Mouse (Mus musculus) cerebellum, adult 2 months (tissue): ENCODE data around the gene Cxcl2.

Source experiments
- CTCF ChIP-seq: fragments of 200-500 bp; IDR thresholded peaks from 2 replicates; pipeline ENCODE4 v1.5.1; 2011; ENCODE audit warnings: low read depth, mild to moderate bottlenecking, control low read depth, low read length, moderate library complexity, borderline replicate concordance; ENCODE audit not compliant: insufficient read depth
- POLR2A ChIP-seq: fragments of 200-500 bp; IDR thresholded peaks from 2 replicates; pipeline ENCODE4 v1.6.1; 2011; ENCODE audit warnings: low read length, control low read depth, borderline replicate concordance; ENCODE audit not compliant: insufficient read depth

DNA sequence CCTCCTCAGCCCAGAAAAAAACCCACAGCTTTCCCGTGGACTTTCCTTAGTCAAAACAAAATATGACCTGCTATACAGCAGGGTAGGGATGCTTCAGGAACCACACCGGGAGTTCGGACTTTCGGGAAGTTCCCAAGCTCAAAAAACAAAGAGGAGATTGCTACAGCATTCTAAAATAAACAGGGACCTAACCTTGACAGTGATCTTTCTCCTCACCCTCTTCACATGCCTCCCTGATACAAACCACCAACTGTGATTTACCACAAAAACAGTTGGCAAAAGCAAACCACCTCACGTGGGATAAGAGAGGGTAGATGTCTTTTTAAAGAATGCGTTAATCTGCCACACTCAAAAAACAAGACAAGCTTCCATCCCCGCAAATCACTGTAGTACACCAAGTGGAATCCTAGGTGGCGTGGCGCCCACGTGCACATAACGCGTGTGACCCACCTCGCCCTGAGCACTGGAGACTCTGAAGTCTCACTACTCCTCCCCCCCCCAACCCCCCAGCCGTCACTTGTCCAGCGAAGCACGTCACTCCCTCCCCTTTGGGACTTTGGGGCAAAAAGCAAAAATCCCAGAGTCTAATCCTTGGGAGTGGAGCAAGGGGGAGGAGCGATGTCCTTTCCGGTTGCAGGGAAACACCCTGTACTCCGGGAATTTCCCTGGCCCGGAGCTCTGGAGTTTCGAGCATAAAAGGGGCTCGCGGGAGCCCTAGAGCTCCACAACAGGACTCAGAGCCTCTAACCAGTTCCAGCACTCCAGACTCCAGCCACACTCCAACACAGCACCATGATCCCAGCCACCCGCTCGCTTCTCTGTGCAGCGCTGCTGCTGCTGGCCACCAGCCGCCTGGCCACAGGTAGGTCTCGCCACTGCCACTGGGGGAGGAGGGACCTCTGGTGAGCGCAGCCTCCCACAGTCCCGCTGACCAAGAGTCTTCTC lies 12.9 kb upstream of the Cxcl2 start, which contains the start of gene Cxcl1:
- TF ChIP-seq CTCF = peak; percentile 40; the same call in 1 of the 2 replicates
- TF ChIP-seq POLR2A = no peak
